Mouse (Mus musculus) embryo, embryonic 10.5 days (tissue): ENCODE results near the gene Dync1h1.
"Not testable (repeated sequence)": the region's sequence is repeated elsewhere in the genome, so short reads cannot be mapped to it uniquely, and the experiment has no call there.

Experiments
- DNase-seq: peaks from one replicate; pipeline ENCODE4 v3.0.0-alpha.2; 2015; ENCODE audit warnings: low spot score

Dync1h1 gene

GRCm38 (mm10) chr12:110696173-110696974 is 95.1 kb downstream of the Dync1h1 start:
- DNase-seq = peak; percentile 96

- no peak for DNase-seq
Measured at GRCm38 (mm10) chr12:110696975-110697400, 95.7 kb downstream of the Dync1h1 start.

- no peak for DNase-seq
Measured at GRCm38 (mm10) chr12:110697457-110697856, 96.2 kb downstream of the Dync1h1 start.

- DNase-seq = no peak
Measured at GRCm38 (mm10) chr12:110698080-110698479, 96.8 kb downstream of the Dync1h1 start.

GRCm38 (mm10) chr12:110698523-110699170 is 97.4 kb downstream of the Dync1h1 start:
- DNase-seq = no peak

- DNase-seq = no peak
Measured at GRCm38 (mm10) chr12:110699171-110699547, 97.9 kb downstream of the Dync1h1 start.

GRCm38 (mm10) chr12:110700730-110701129 is 99.5 kb downstream of the Dync1h1 start:
- DNase-seq = no peak

GRCm38 (mm10) chr12:110701363-110701762 is 100.1 kb downstream of the Dync1h1 start:
- not testable (repeated sequence) for DNase-seq

GRCm38 (mm10) chr12:110702556-110702955 is 101.3 kb downstream of the Dync1h1 start, which contains the start of gene Hsp90aa1:
Hsp90aa1 (minus strand) TSS chr12:110702728.
- no peak for DNase-seq

- DNase-seq = peak; percentile 94
Measured at GRCm38 (mm10) chr12:110703008-110703471, 101.8 kb downstream of the Dync1h1 start.

- no peak for DNase-seq
Measured at GRCm38 (mm10) chr12:110703682-110704081, 102.4 kb downstream of the Dync1h1 start.

- DNase-seq = not testable (repeated sequence)
Measured at GRCm38 (mm10) chr12:110705419-110705818, 104.2 kb downstream of the Dync1h1 start.

- DNase-seq = peak; percentile 82
Measured at GRCm38 (mm10) chr12:110706337-110707231, 105.3 kb downstream of the Dync1h1 start.

GRCm38 (mm10) chr12:110707451-110707850 is 106.2 kb downstream of the Dync1h1 start:
- no peak for DNase-seq

- no peak for DNase-seq
Measured at GRCm38 (mm10) chr12:110711270-110711669, 110.0 kb downstream of the Dync1h1 start.

GRCm38 (mm10) chr12:110713784-110714183 is 112.5 kb downstream of the Dync1h1 start:
- DNase-seq = no peak

GRCm38 (mm10) chr12:110714215-110714614 is 113.0 kb downstream of the Dync1h1 start:
- no peak for DNase-seq

- DNase-seq = no peak
Measured at GRCm38 (mm10) chr12:110716004-110716403, 114.8 kb downstream of the Dync1h1 start.
